Mouse (Mus musculus): ENCODE measurements around the gene S100z. TPM values are rescaled to one million over a fixed set of nuclear protein-coding genes. Genes with fewer than 3 reads are reported as not detected.
A peak's percentile ranks its signal among the peaks of the same experiment; 100 is the strongest.

The S100z gene
- polyA plus RNA-seq, 1 experiment from 2014 or later: not detected

- ATAC-seq (replicated peaks; ENCODE audit: insufficient number of reproducible peaks, insufficient read depth, low FRiP score, low read depth): no peak
- H3K27me3 ChIP-seq: peaks cover 46% of the 10 kb centered on the region
- peak overlapping the region; percentile 50 for H3K4me3 ChIP-seq
- no peak overlapping the region for H3K27ac ChIP-seq
- H3K36me3 ChIP-seq: no peaks in the 10 kb centered on the region
- WGBS: 16% methylated on average over 7 of the region's 7 CpGs
- peak overlapping the region; percentile 89 for H3K4me2 ChIP-seq
- peaks cover 12% of the 10 kb centered on the region for H3K4me1 ChIP-seq (replicated peaks)
- no peaks in the 10 kb centered on the region for H3K9me3 ChIP-seq (replicated peaks)
- no peak overlapping the region for H3K9ac ChIP-seq
These were observed 34.2 kb downstream of the S100z start for GRCm38 (mm10) chr13:95444291-95444690.

GRCm38 (mm10) chr13:95443376-95444233, 34.9 kb downstream of the S100z start:
- peak overlapping the region; percentile 89 for H3K4me2 ChIP-seq
- H3K9ac ChIP-seq: peak overlapping the region; percentile 46
- no peaks in the 10 kb centered on the region for H3K36me3 ChIP-seq
- 2% methylated on average over 46 of the region's 46 CpGs for WGBS
- H3K4me3 ChIP-seq: peak overlapping the region; percentile 50
- H3K4me1 ChIP-seq (replicated peaks): peaks cover 12% of the 10 kb centered on the region
- no peak for ATAC-seq (replicated peaks; ENCODE audit: insufficient number of reproducible peaks, insufficient read depth, low FRiP score, low read depth)
- no peaks in the 10 kb centered on the region for H3K9me3 ChIP-seq (replicated peaks)
- peaks cover 46% of the 10 kb centered on the region for H3K27me3 ChIP-seq
- H3K27ac ChIP-seq: no peak overlapping the region

GRCm38 (mm10) chr13:95442901-95443300, 35.6 kb downstream of the S100z start:
- no peak for ATAC-seq (replicated peaks; ENCODE audit: insufficient number of reproducible peaks, insufficient read depth, low FRiP score, low read depth)
- Histone ChIP-seq H3K36me3 (no peaks in the 10 kb centered on the region), H3K4me3 (no peak overlapping the region; the same call in 1 of the 2 replicates), H3K4me2 (peak overlapping the region; percentile 89), H3K27ac (no peak overlapping the region), H3K4me1 (replicated peaks) (peaks cover 12% of the 10 kb centered on the region), H3K27me3 (peaks cover 46% of the 10 kb centered on the region), H3K9me3 (replicated peaks) (no peaks in the 10 kb centered on the region), H3K9ac (no peak overlapping the region)
- WGBS: 33% methylated on average over 4 of the region's 4 CpGs

- peaks cover 29% of the 10 kb centered on the region for H3K27me3 ChIP-seq
- H3K27ac ChIP-seq: no peak overlapping the region
- no peaks in the 10 kb centered on the region for H3K9me3 ChIP-seq (replicated peaks)
- H3K4me1 ChIP-seq (replicated peaks): peaks cover 12% of the 10 kb centered on the region
- no peak for ATAC-seq (replicated peaks; ENCODE audit: insufficient number of reproducible peaks, insufficient read depth, low FRiP score, low read depth)
- no peak overlapping the region for H3K4me2 ChIP-seq
- H3K4me3 ChIP-seq: no peak overlapping the region
- H3K9ac ChIP-seq: no peak overlapping the region
- WGBS: 57% methylated on average over 5 of the region's 5 CpGs
- H3K36me3 ChIP-seq: no peaks in the 10 kb centered on the region
These were observed 39.0 kb downstream of the S100z start for GRCm38 (mm10) chr13:95439569-95439968.

- Histone ChIP-seq H3K27ac (no peak overlapping the region), H3K36me3 (no peaks in the 10 kb centered on the region), H3K9me3 (replicated peaks) (no peaks in the 10 kb centered on the region), H3K4me1 (replicated peaks) (no peaks in the 10 kb centered on the region), H3K9ac (no peak overlapping the region), H3K27me3 (no peaks in the 10 kb centered on the region), H3K4me2 (no peak overlapping the region), H3K4me3 (no peak overlapping the region)
- 71% methylated on average over 10 of the region's 10 CpGs for WGBS
- ATAC-seq (replicated peaks; ENCODE audit: insufficient number of reproducible peaks, insufficient read depth, low FRiP score, low read depth): no peak
These were observed 46.8 kb downstream of the S100z start for GRCm38 (mm10) chr13:95431760-95432159.

- 66% methylated on average over 3 of the region's 3 CpGs for WGBS
- Histone ChIP-seq H3K4me2 (no peak overlapping the region), H3K36me3 (no peaks in the 10 kb centered on the region), H3K27me3 (no peaks in the 10 kb centered on the region), H3K4me3 (no peak overlapping the region), H3K9ac (no peak overlapping the region), H3K9me3 (replicated peaks) (no peaks in the 10 kb centered on the region), H3K4me1 (replicated peaks) (no peaks in the 10 kb centered on the region), H3K27ac (no peak overlapping the region)
- ATAC-seq (replicated peaks; ENCODE audit: insufficient number of reproducible peaks, insufficient read depth, low FRiP score, low read depth): no peak
These were observed 51.0 kb downstream of the S100z start for GRCm38 (mm10) chr13:95427499-95427898.

Other genes starting within 250 kb of the S100z start
- gene Pde8b, start 228.4 kb downstream of the S100z start, polyA plus RNA-seq (2015; fragmentation: Nextera tagmentation; extraction: Ambion mirVana): 0.68 and 1.4 TPM in 2 replicates
- 48.6 and 58.7 TPM in 2 replicates for gene Zbed3, start 155.1 kb downstream of the S100z start, polyA plus RNA-seq (2015; fragmentation: Nextera tagmentation; extraction: Ambion mirVana)
- gene Aggf1, start 103.4 kb downstream of the S100z start, polyA plus RNA-seq (2015; fragmentation: Nextera tagmentation; extraction: Ambion mirVana): 21.3 and 26.7 TPM in 2 replicates
- gene Crhbp, start 33.8 kb downstream of the S100z start, polyA plus RNA-seq (2015; fragmentation: Nextera tagmentation; extraction: Ambion mirVana): 0.11 and 0.42 TPM in 2 replicates
- gene F2rl1, start 46.5 kb upstream of the S100z start, polyA plus RNA-seq (2015; fragmentation: Nextera tagmentation; extraction: Ambion mirVana): 0.72 and 1.4 TPM in 2 replicates
- gene F2r, start 139.8 kb upstream of the S100z start, polyA plus RNA-seq (2015; fragmentation: Nextera tagmentation; extraction: Ambion mirVana): 98.6 and 109 TPM in 2 replicates
- 0.47 and 0.52 TPM in 2 replicates for gene F2rl2, start 218.1 kb upstream of the S100z start, polyA plus RNA-seq (2015; fragmentation: Nextera tagmentation; extraction: Ambion mirVana)